Mouse (Mus musculus): ENCODE results near the gene Fam3a. TPM values are rescaled to one million over a fixed set of nuclear protein-coding genes. Genes with fewer than 3 reads are reported as not detected.

The Fam3a gene
- total and polyA plus RNA-seq, 3 experiments, result 7.2 to 22.3 (median 12.5) TPM

DNA sequence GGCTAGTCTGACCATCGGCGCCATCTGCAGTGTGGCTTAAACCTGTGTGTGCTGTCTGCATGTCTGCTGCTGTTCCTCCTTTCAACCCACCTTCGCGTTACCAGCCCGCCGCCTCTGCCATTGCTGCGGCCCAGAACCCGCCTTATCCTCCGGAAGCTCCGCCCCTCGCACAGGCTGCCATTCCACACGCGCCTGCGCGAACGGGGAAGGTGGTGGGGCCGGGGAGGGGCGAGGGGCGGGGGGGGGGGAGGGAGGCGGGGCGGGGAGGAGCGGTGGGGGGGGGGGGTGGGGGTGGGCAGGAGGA lies 39.7 kb downstream of the Fam3a start, which contains the start of gene Lage3:
TSS of gene Lage3 (minus strand) at position 152 of the 304 bp plus-strand sequence.
- DNase-seq (ENCODE audit: low spot score), result peak; percentile 64
- ATAC-seq (ENCODE audit: extremely low read depth, insufficient number of reproducible peaks, low FRiP score, poor library complexity, severe bottlenecking), result peak; percentile 60
- TF ChIP-seq GATA1 (IDR thresholded peaks at IDR 0.05; ENCODE audit: borderline replicate concordance, low read length) (no peak), GATA2 (IDR thresholded peaks at IDR 0.05; ENCODE audit: borderline replicate concordance, low read depth, low read length) (no peak), CTCF (IDR thresholded peaks at IDR 0.05; ENCODE audit: low read depth, low read length) (no peak), POLR2AphosphoS5 (IDR thresholded peaks at IDR 0.05; ENCODE audit: insufficient replicate concordance, low read depth, low read length) (no peak), TAL1 (conservative IDR thresholded peaks at IDR 0.05; ENCODE audit: low read depth, low read length) (no peak)

DNA sequence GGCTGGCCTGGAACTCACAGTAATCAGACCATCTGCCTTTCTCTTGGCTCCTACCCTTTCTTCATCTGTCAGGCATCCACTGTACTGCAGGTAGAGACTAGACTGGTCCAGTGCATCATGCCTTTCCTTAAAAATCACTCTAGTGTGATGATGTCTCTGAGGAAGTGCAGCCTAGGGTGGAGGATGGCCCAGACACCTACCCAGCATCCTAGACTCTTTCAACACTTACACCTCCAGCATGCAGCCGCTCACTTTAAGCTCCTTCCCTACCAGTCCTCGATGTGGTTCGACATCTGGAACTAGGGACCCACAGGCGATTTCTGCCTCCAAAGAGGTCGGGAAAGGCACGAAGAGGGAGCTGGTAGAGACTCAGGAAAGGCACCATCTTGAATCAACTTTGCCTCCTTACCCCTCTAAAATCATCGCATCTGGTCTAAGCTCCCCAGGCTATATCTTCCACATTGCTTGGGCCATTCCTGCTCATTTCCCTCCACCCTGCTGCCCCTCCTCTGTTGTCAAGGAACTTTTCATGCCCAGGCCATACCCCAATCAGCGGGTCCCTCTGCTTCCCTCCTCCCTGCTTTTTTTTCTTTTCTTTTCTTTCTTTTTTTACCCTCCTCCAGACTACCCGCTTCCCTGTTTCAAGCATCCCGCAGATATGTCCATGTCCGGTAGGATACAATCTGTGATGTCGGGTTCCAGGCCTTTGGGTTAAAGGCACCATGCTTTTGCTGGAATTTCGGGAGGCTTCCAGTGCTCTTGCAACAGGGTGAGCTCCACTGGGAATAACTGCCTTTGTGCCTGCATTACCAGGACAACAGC lies 40.2 kb downstream of the Fam3a start:
- no peak for TF ChIP-seq POLR2AphosphoS5 (IDR thresholded peaks at IDR 0.05; ENCODE audit: insufficient replicate concordance, low read depth, low read length)
- no peak for TF ChIP-seq TAL1 (conservative IDR thresholded peaks at IDR 0.05; ENCODE audit: low read depth, low read length)
- no peak for TF ChIP-seq GATA1 (IDR thresholded peaks at IDR 0.05; ENCODE audit: borderline replicate concordance, low read length)
- ATAC-seq (ENCODE audit: extremely low read depth, insufficient number of reproducible peaks, low FRiP score, poor library complexity, severe bottlenecking), result no peak
- H3K4me1 ChIP-seq (ENCODE audit: insufficient read depth, low read depth, low read length), result peaks cover 6% of the 10 kb centered on the region
- H3K4me3 ChIP-seq (ENCODE audit: low read depth, low read length), result peak overlapping the region; percentile 70
- H3K36me3 ChIP-seq (replicated peaks), result no peaks in the 10 kb centered on the region
- DNase-seq (ENCODE audit: low spot score), result no peak
- H3K27me3 ChIP-seq (ENCODE audit: insufficient read depth, low read length), result no peaks in the 10 kb centered on the region
- H3K9me3 ChIP-seq (replicated peaks), result no peaks in the 10 kb centered on the region

More for the DNA sequence above, 39.7 kb downstream of the Fam3a start, which contains the start of gene Lage3:
- H3K4me3 ChIP-seq (ENCODE audit: low read depth, low read length), result peak within 1 kb of the TSS; percentile 70
- no peaks in the 10 kb centered on the region for H3K36me3 ChIP-seq (replicated peaks)
- peaks cover 6% of the 10 kb centered on the region for H3K4me1 ChIP-seq (ENCODE audit: insufficient read depth, low read depth, low read length)
- H3K27me3 ChIP-seq (ENCODE audit: insufficient read depth, low read length), result no peaks in the 10 kb centered on the region
- H3K9me3 ChIP-seq (replicated peaks), result no peaks in the 10 kb centered on the region

Other genes with a start within 250 kb of the Fam3a start
- gene Tex28, start 225.4 kb downstream of the Fam3a start, total RNA-seq (2014; fragmentation: Nextera tagmentation), result not detected in 2 replicates
- gene Tex28, start 225.4 kb downstream of the Fam3a start, total RNA-seq (2017), result not detected in 2 replicates
- not detected in 2 replicates for gene Tex28, start 225.4 kb downstream of the Fam3a start, polyA plus RNA-seq (2012)
- not detected in 2 replicates for gene Tktl1, start 216.0 kb downstream of the Fam3a start, total RNA-seq (2014; fragmentation: Nextera tagmentation)
- gene Tktl1, start 216.0 kb downstream of the Fam3a start, total RNA-seq (2017), result 0.38 and 0.52 TPM in 2 replicates
- not detected in 2 replicates for gene Tktl1, start 216.0 kb downstream of the Fam3a start, polyA plus RNA-seq (2012)
- gene Flna, start 143.5 kb downstream of the Fam3a start, total RNA-seq (2014; fragmentation: Nextera tagmentation), result 91.2 and 93.7 TPM in 2 replicates
- 172 and 186 TPM in 2 replicates for gene Flna, start 143.5 kb downstream of the Fam3a start, total RNA-seq (2017)
- 41.2 and 47.1 TPM in 2 replicates for gene Flna, start 143.5 kb downstream of the Fam3a start, polyA plus RNA-seq (2012)
- 179 and 186 TPM in 2 replicates for gene Emd, start 138.6 kb downstream of the Fam3a start, total RNA-seq (2014; fragmentation: Nextera tagmentation)
- 77.4 and 84.2 TPM in 2 replicates for gene Emd, start 138.6 kb downstream of the Fam3a start, total RNA-seq (2017)
- gene Emd, start 138.6 kb downstream of the Fam3a start, polyA plus RNA-seq (2012), result 39.7 and 56.5 TPM in 2 replicates
- 3,507 and 3,613 TPM in 2 replicates for gene Rpl10, start 122.5 kb downstream of the Fam3a start, total RNA-seq (2014; fragmentation: Nextera tagmentation)
- 1,842 and 1,992 TPM in 2 replicates for gene Rpl10, start 122.5 kb downstream of the Fam3a start, total RNA-seq (2017)
- gene Rpl10, start 122.5 kb downstream of the Fam3a start, polyA plus RNA-seq (2012), result 832 and 1,009 TPM in 2 replicates
- 65.1 and 74.6 TPM in 2 replicates for gene Taz, start 111.4 kb downstream of the Fam3a start, total RNA-seq (2014; fragmentation: Nextera tagmentation)
- gene Taz, start 111.4 kb downstream of the Fam3a start, total RNA-seq (2017), result 31.4 and 43.4 TPM in 2 replicates
- 27.9 and 29.8 TPM in 2 replicates for gene Taz, start 111.4 kb downstream of the Fam3a start, polyA plus RNA-seq (2012)
- 25.0 and 25.1 TPM in 2 replicates for gene Dnase1l1, start 110.9 kb downstream of the Fam3a start, total RNA-seq (2014; fragmentation: Nextera tagmentation)
- 45.4 and 48.7 TPM in 2 replicates for gene Dnase1l1, start 110.9 kb downstream of the Fam3a start, total RNA-seq (2017)
- 0.23 and 0.34 TPM in 2 replicates for gene Dnase1l1, start 110.9 kb downstream of the Fam3a start, polyA plus RNA-seq (2012)
- 129 and 137 TPM in 2 replicates for gene Atp6ap1, start 96.2 kb downstream of the Fam3a start, total RNA-seq (2014; fragmentation: Nextera tagmentation)
- 265 and 297 TPM in 2 replicates for gene Atp6ap1, start 96.2 kb downstream of the Fam3a start, total RNA-seq (2017)
- 10.4 and 11.2 TPM in 2 replicates for gene Atp6ap1, start 96.2 kb downstream of the Fam3a start, polyA plus RNA-seq (2012)
- 239 and 405 TPM in 2 replicates for gene Gdi1, start 88.3 kb downstream of the Fam3a start, total RNA-seq (2014; fragmentation: Nextera tagmentation)
- 27.7 and 30.6 TPM in 2 replicates for gene Gdi1, start 88.3 kb downstream of the Fam3a start, total RNA-seq (2017)
- gene Gdi1, start 88.3 kb downstream of the Fam3a start, polyA plus RNA-seq (2012), result 31.8 and 35.0 TPM in 2 replicates
- 37.9 and 41.0 TPM in 2 replicates for gene Fam50a, start 80.2 kb downstream of the Fam3a start, total RNA-seq (2014; fragmentation: Nextera tagmentation)
- 78.8 and 99.8 TPM in 2 replicates for gene Fam50a, start 80.2 kb downstream of the Fam3a start, total RNA-seq (2017)
- gene Fam50a, start 80.2 kb downstream of the Fam3a start, polyA plus RNA-seq (2012), result 33.8 and 44.5 TPM in 2 replicates
- 20.5 and 24.0 TPM in 2 replicates for gene Plxna3, start 64.2 kb downstream of the Fam3a start, total RNA-seq (2014; fragmentation: Nextera tagmentation)
- 3.0 and 4.6 TPM in 2 replicates for gene Plxna3, start 64.2 kb downstream of the Fam3a start, total RNA-seq (2017)
- 18.8 and 19.4 TPM in 2 replicates for gene Plxna3, start 64.2 kb downstream of the Fam3a start, polyA plus RNA-seq (2012)
- 36.5 and 47.9 TPM in 2 replicates for gene Lage3, start 39.7 kb downstream of the Fam3a start, total RNA-seq (2014; fragmentation: Nextera tagmentation)
- 32.5 and 36.9 TPM in 2 replicates for gene Lage3, start 39.7 kb downstream of the Fam3a start, total RNA-seq (2017)
- gene Lage3, start 39.7 kb downstream of the Fam3a start, polyA plus RNA-seq (2012), result 5.0 and 5.2 TPM in 2 replicates
- 29.0 and 31.2 TPM in 2 replicates for gene Ubl4a, start 20.1 kb downstream of the Fam3a start, total RNA-seq (2014; fragmentation: Nextera tagmentation)
- gene Ubl4a, start 20.1 kb downstream of the Fam3a start, total RNA-seq (2017), result 15.6 and 20.6 TPM in 2 replicates
- 16.6 and 26.4 TPM in 2 replicates for gene Ubl4a, start 20.1 kb downstream of the Fam3a start, polyA plus RNA-seq (2012)
- gene Slc10a3, start 19.9 kb downstream of the Fam3a start, total RNA-seq (2014; fragmentation: Nextera tagmentation), result 8.5 and 11.0 TPM in 2 replicates
- gene Slc10a3, start 19.9 kb downstream of the Fam3a start, total RNA-seq (2017), result 5.2 and 8.7 TPM in 2 replicates
- gene Slc10a3, start 19.9 kb downstream of the Fam3a start, polyA plus RNA-seq (2012), result 1.1 and 1.2 TPM in 2 replicates
- 21.2 and 29.1 TPM in 2 replicates for gene Ikbkg, start within 50 bp of the Fam3a start, total RNA-seq (2014; fragmentation: Nextera tagmentation)
- 42.3 and 50.9 TPM in 2 replicates for gene Ikbkg, start within 50 bp of the Fam3a start, total RNA-seq (2017)
- gene Ikbkg, start within 50 bp of the Fam3a start, polyA plus RNA-seq (2012), result 19.5 and 23.7 TPM in 2 replicates
- gene G6pdx, start 35.9 kb upstream of the Fam3a start, total RNA-seq (2014; fragmentation: Nextera tagmentation), result 61.5 and 65.0 TPM in 2 replicates
- 40.2 and 40.7 TPM in 2 replicates for gene G6pdx, start 35.9 kb upstream of the Fam3a start, total RNA-seq (2017)
- gene G6pdx, start 35.9 kb upstream of the Fam3a start, polyA plus RNA-seq (2012), result 6.8 and 13.7 TPM in 2 replicates
- not detected in 2 replicates for gene Gm6880, start 88.1 kb upstream of the Fam3a start, total RNA-seq (2014; fragmentation: Nextera tagmentation)
- not detected in 2 replicates for gene Gm6880, start 88.1 kb upstream of the Fam3a start, total RNA-seq (2017)
- not detected in 2 replicates for gene Gm6880, start 88.1 kb upstream of the Fam3a start, polyA plus RNA-seq (2012)
- gene Olfr1326-ps1, start 181.6 kb upstream of the Fam3a start, total RNA-seq (2014; fragmentation: Nextera tagmentation), result not detected in 2 replicates
- 0.05 and 0.06 TPM in 2 replicates for gene Olfr1326-ps1, start 181.6 kb upstream of the Fam3a start, total RNA-seq (2017)
- gene Olfr1326-ps1, start 181.6 kb upstream of the Fam3a start, polyA plus RNA-seq (2012), result not detected in 2 replicates
- gene Olfr1325, start 199.4 kb upstream of the Fam3a start, total RNA-seq (2014; fragmentation: Nextera tagmentation), result not detected in 2 replicates
- gene Olfr1325, start 199.4 kb upstream of the Fam3a start, total RNA-seq (2017), result 0.05 and 0.06 TPM in 2 replicates
- not detected in 2 replicates for gene Olfr1325, start 199.4 kb upstream of the Fam3a start, polyA plus RNA-seq (2012)

Measured in G1E (cell line).